ENCODE assay signal across 21 mouse cellular contexts in the genomic region with DNA sequence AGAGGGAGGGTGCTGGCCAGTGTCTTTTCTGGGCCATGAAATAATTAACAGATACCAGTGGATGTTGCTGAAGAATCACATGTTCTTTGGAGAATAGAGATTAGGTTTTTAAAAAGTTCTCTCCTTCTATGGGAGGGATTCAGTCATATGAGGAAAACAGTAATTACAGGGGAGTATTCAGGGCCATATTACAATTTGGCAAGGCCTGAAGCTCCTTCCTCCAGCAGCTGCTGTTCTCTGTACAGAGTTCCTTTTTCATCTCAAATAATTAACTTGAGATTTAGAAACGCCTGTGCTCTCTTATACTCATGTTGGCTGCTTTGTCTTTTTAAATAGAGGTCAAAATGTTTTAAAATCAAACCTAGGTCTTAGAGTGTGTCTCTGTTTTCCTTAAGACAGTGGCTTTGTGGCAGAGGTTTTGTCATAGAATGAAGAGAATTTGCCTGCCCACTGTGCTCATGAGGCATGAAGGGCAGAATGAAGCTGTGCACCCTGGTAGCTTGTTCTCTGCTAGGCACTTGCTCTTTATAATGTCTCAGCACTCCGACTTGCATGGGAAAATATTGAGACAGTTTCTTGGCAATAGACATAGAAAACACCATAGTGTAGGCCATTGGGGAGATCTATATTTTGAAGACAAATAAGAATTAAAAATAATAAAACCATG.
DNase-seq lines count a peak whose midpoint lies in the region; ATAC-seq and TF ChIP-seq lines count a peak whose summit lies in the region.
"Had no signal": no experiment of that assay in that cellular context is flagged by ENCODE, and none has a peak within 500 bp of the region (broad histone marks: within the 10 kb centered on the region; RNA-seq: fewer than 3 reads in every experiment).

No protein-coding gene starts in this region.

- H3K4me1 ChIP-seq in midbrain, embryonic 13.5 days (replicated peaks) = peaks cover 6% of the 10 kb centered on the region; the same call in 1 of the 2 replicates
- H3K4me1 ChIP-seq in midbrain, embryonic 14.5 days (ENCODE audit: control insufficient read depth, insufficient read depth, low read length) = no peaks in the 10 kb centered on the region
- peaks cover 9% of the 10 kb centered on the region for H3K4me1 ChIP-seq in forebrain, embryonic 16.5 days (replicated peaks; ENCODE audit: control insufficient read depth, insufficient read depth, low read length)
- H3K4me1 ChIP-seq in kidney, embryonic 15.5 days = no peaks in the 10 kb centered on the region
- H3K4me1 ChIP-seq in lung, postnatal 0 days (ENCODE audit: insufficient read depth, low read depth, low read length) = no peaks in the 10 kb centered on the region
- H3K4me1 ChIP-seq: embryonic facial prominence, embryonic 12.5 days; heart, embryonic 15.5 days; lung, embryonic 15.5 days; neural tube, embryonic 12.5 days had no signal

- no peak for TF ChIP-seq EP300 in lung, postnatal 0 days (IDR thresholded peaks at IDR 0.05)

- no peaks in the 10 kb centered on the region for H3K36me3 ChIP-seq in midbrain, embryonic 13.5 days
- H3K36me3 ChIP-seq in midbrain, embryonic 14.5 days (ENCODE audit: control insufficient read depth, insufficient read depth, low read length) = no peaks in the 10 kb centered on the region
- no peaks in the 10 kb centered on the region for H3K36me3 ChIP-seq in forebrain, embryonic 16.5 days (ENCODE audit: control insufficient read depth, insufficient read depth)
- no peaks in the 10 kb centered on the region for H3K36me3 ChIP-seq in kidney, embryonic 15.5 days
- no peaks in the 10 kb centered on the region for H3K36me3 ChIP-seq in lung, postnatal 0 days (ENCODE audit: insufficient read depth, low read length)
- H3K36me3 ChIP-seq: embryonic facial prominence, embryonic 12.5 days; heart, embryonic 15.5 days; lung, embryonic 15.5 days; neural tube, embryonic 12.5 days had no signal

- WGBS in midbrain, embryonic 13.5 days = 9% methylated on average over 2 of the region's 2 CpGs
- 6% methylated on average over 2 of the region's 2 CpGs for WGBS in midbrain, embryonic 14.5 days
- WGBS in forebrain, embryonic 16.5 days = 6% methylated on average over 2 of the region's 2 CpGs
- WGBS in kidney, embryonic 15.5 days = 57% methylated on average over 2 of the region's 2 CpGs
- 56% methylated on average over 2 of the region's 2 CpGs for WGBS in lung, postnatal 0 days

- no peaks in the 10 kb centered on the region for H3K9me3 ChIP-seq in midbrain, embryonic 13.5 days
- no peaks in the 10 kb centered on the region for H3K9me3 ChIP-seq in midbrain, embryonic 14.5 days (ENCODE audit: control insufficient read depth, low read length)
- no peaks in the 10 kb centered on the region for H3K9me3 ChIP-seq in forebrain, embryonic 16.5 days (ENCODE audit: control insufficient read depth, low read length)
- H3K9me3 ChIP-seq in kidney, embryonic 15.5 days (replicated peaks) = no peaks in the 10 kb centered on the region
- no peaks in the 10 kb centered on the region for H3K9me3 ChIP-seq in lung, postnatal 0 days (ENCODE audit: low read length)
- H3K9me3 ChIP-seq: embryonic facial prominence, embryonic 12.5 days; heart, embryonic 15.5 days; lung, embryonic 15.5 days; neural tube, embryonic 12.5 days had no signal

- DNase-seq in frontal cortex, postnatal 25 days (ENCODE audit: low spot score in 2 of 2) = no peak
- no peak for DNase-seq in midbrain, embryonic 14.5 days
- no peak for DNase-seq in lung, postnatal 0 days (ENCODE audit: low spot score)
- DNase-seq: adrenal gland, adult 8-10 months; cerebellum, adult 18-20 months; gastrocnemius, postnatal 10 days; heart, adult 2 months; kidney, adult 8-10 months; kidney, postnatal 4 days; right cerebral cortex, postnatal 25 days had no signal

- peak; percentile 32 for ATAC-seq in frontal cortex, adult (ENCODE audit: low TSS enrichment)
- peak; percentile 48 for ATAC-seq in midbrain, embryonic 13.5 days
- ATAC-seq in midbrain, embryonic 14.5 days (ENCODE audit: low FRiP score, low TSS enrichment) = no peak
- ATAC-seq in forebrain, embryonic 16.5 days = peak; percentile 82
- no peak for ATAC-seq in kidney, embryonic 15.5 days (replicated peaks; ENCODE audit: low FRiP score)
- ATAC-seq in lung, postnatal 0 days = no peak

- H3K9ac ChIP-seq in midbrain, embryonic 13.5 days (replicated peaks) = no peak overlapping the region
- H3K9ac ChIP-seq in midbrain, embryonic 14.5 days (replicated peaks; ENCODE audit: low read length) = no peak overlapping the region
- H3K9ac ChIP-seq in forebrain, embryonic 16.5 days (replicated peaks; ENCODE audit: low read depth, low read length) = no peak overlapping the region
- H3K9ac ChIP-seq in kidney, embryonic 15.5 days = no peak overlapping the region
- H3K9ac ChIP-seq in lung, postnatal 0 days (replicated peaks; ENCODE audit: low read depth) = no peak overlapping the region
- H3K9ac ChIP-seq: embryonic facial prominence, embryonic 12.5 days; heart, embryonic 15.5 days; lung, embryonic 15.5 days; neural tube, embryonic 12.5 days had no signal

- H3K27ac ChIP-seq in midbrain, embryonic 13.5 days = no peak overlapping the region
- H3K27ac ChIP-seq in midbrain, embryonic 14.5 days (replicated peaks; ENCODE audit: low read depth, low read length) = no peak overlapping the region
- 0 out of 2 replicates have a peak overlapping the region, but pooled peaks have one; percentile 16 for H3K27ac ChIP-seq in forebrain, embryonic 16.5 days (ENCODE audit: low read length)
- no peak overlapping the region for H3K27ac ChIP-seq in kidney, embryonic 15.5 days
- no peak overlapping the region for H3K27ac ChIP-seq in lung, postnatal 0 days (ENCODE audit: low read length)
- H3K27ac ChIP-seq: embryonic facial prominence, embryonic 12.5 days; heart, adult 2 months; heart, embryonic 15.5 days; lung, embryonic 15.5 days; neural tube, embryonic 12.5 days; stomach, postnatal 0 days had no signal

- no peaks in the 10 kb centered on the region for H3K27me3 ChIP-seq in midbrain, embryonic 13.5 days
- no peaks in the 10 kb centered on the region for H3K27me3 ChIP-seq in midbrain, embryonic 14.5 days (ENCODE audit: control insufficient read depth, insufficient read depth, low read length)
- no peaks in the 10 kb centered on the region for H3K27me3 ChIP-seq in forebrain, embryonic 16.5 days (replicated peaks; ENCODE audit: control insufficient read depth, insufficient read depth, low read length)
- H3K27me3 ChIP-seq in kidney, embryonic 15.5 days = no peaks in the 10 kb centered on the region
- no peaks in the 10 kb centered on the region for H3K27me3 ChIP-seq in lung, postnatal 0 days (replicated peaks; ENCODE audit: insufficient read depth, low read length)
- H3K27me3 ChIP-seq: CH12.LX; embryonic facial prominence, embryonic 12.5 days; heart, embryonic 15.5 days; lung, embryonic 15.5 days; neural tube, embryonic 12.5 days had no signal

- H3K4me2 ChIP-seq in midbrain, embryonic 13.5 days (replicated peaks) = no peak overlapping the region
- no peak overlapping the region for H3K4me2 ChIP-seq in midbrain, embryonic 14.5 days (ENCODE audit: low read length)
- H3K4me2 ChIP-seq in forebrain, embryonic 16.5 days (ENCODE audit: low read length) = no peak overlapping the region
- H3K4me2 ChIP-seq in kidney, embryonic 15.5 days = no peak overlapping the region
- H3K4me2 ChIP-seq in lung, postnatal 0 days (replicated peaks; ENCODE audit: low read depth, low read length) = no peak overlapping the region
- H3K4me2 ChIP-seq: embryonic facial prominence, embryonic 12.5 days; heart, embryonic 15.5 days; liver, embryonic 11.5 days; lung, embryonic 15.5 days; neural tube, embryonic 12.5 days had no signal

- no peak for TF ChIP-seq CTCF in lung, postnatal 0 days (IDR thresholded peaks at IDR 0.05)

- no peak overlapping the region for H3K4me3 ChIP-seq in midbrain, embryonic 13.5 days (replicated peaks)
- no peak overlapping the region for H3K4me3 ChIP-seq in midbrain, embryonic 14.5 days (replicated peaks; ENCODE audit: low read depth, low read length)
- no peak overlapping the region for H3K4me3 ChIP-seq in forebrain, embryonic 16.5 days (replicated peaks; ENCODE audit: low read length)
- H3K4me3 ChIP-seq in kidney, embryonic 15.5 days (replicated peaks) = no peak overlapping the region
- no peak overlapping the region for H3K4me3 ChIP-seq in lung, postnatal 0 days (ENCODE audit: low read depth, low read length)
- H3K4me3 ChIP-seq: embryonic facial prominence, embryonic 12.5 days; heart, adult 2 months; heart, embryonic 15.5 days; lung, embryonic 15.5 days; neural tube, embryonic 12.5 days had no signal

Comparison
In these comparisons a context has a peak if more than half of its experiments do, and no peak if none do; other contexts are left out.
1. ATAC-seq: peak in frontal cortex, adult (single experiment), midbrain, embryonic 13.5 days (single experiment) and forebrain, embryonic 16.5 days (single experiment); none in midbrain, embryonic 14.5 days (single experiment), kidney, embryonic 15.5 days (single experiment) and lung, postnatal 0 days (single experiment).